Mouse (Mus musculus) small intestine, adult 2 months (tissue): ENCODE data around the gene Olfr1417.
A peak's percentile ranks its signal among the peaks of the same experiment; 100 is the strongest.

Source experiments
- CTCF ChIP-seq: fragments of 200-500 bp; IDR thresholded peaks from 2 replicates; pipeline ENCODE4 v1.5.1; 2012; ENCODE audit warnings: low read depth, mild to moderate bottlenecking, control low read depth, inconsistent platforms, low read length, moderate library complexity, mixed read lengths; ENCODE audit not compliant: insufficient replicate concordance, insufficient read length; ENCODE audit errors: extremely low read depth
- POLR2A ChIP-seq: fragments of 200-500 bp; IDR thresholded peaks from 2 replicates; pipeline ENCODE4 v1.6.1; 2012; ENCODE audit warnings: low read depth, mild to moderate bottlenecking, control low read depth, inconsistent platforms, low read length, moderate library complexity

- TF ChIP-seq CTCF (peak; percentile 17; the same call in 1 of the 2 replicates), POLR2A (no peak)
These were observed 61.7 kb downstream of the Olfr1417 start for GRCm38 (mm10) chr19:11777191-11777865.
